Mouse (Mus musculus): ENCODE measurements at regions not wholly inside any gene's neighbourhood (a gene's known extent, or its start where the extent isn't known, plus 50 kb on each side); places are given as distances from the start of the nearest gene placed in this dataset.
A peak's percentile ranks its signal among the peaks of the same experiment; 100 is the strongest.

DNA sequence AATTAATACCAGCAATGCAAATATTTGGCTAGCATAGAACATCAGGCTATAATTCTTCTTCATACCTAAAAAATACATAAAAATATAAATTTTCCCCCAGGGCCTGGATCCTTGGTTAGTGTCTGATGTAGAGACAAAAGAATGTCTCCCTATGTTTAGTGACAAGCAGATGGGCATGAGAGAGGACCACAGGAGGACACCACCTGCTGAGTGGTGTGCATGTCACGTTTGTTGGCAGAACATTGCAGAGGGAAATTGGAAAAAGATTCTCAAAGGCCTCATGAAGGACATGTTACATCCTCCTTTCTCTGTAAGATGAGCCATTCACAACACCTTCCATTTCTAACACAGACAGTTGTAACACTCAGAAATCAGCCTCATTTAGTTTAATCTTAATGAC lies 206.3 kb downstream of the Hhipl2 start:
- DNase-seq = no peak

DNA sequence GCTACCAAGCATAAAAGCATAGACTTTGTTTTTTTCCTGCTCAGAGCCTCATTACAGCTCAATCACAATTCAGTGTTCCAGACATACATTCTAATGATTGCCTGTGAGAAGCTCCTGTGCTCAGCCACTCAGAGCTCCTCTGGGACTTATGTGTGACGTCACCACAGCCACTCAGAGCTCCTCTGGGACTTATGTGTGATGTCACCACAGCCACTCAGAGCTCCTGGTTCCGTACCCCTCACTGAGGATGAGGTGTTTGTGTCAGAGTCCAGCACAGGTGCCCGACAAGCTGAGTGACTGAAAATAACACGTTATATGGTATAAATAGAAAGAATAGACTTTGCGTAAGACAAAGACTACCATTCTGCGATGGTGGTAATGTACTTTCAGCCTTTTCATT lies 215.8 kb downstream of the Hhipl2 start:
- DNase-seq = peak; percentile 45 to 58

DNA sequence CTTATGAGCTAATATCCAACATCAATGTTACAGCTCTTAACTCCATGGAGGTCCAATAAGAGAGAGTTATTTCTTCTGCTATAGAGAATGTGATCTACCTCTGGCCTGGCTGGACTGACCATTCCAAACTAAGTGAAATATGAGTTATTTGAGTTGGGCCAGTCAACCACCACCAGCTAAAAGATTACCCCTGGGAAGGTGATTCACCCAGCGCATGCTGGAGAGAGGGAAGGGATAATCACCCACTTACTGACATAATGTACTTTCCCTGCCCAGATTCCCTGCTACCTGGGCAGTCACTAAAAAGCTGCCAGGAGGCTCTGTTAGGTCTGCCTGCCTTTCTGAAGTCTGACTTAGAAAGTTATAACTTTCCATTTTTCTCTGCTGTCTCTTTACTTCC lies 216.8 kb downstream of the Hhipl2 start:
- no peak for DNase-seq

DNA sequence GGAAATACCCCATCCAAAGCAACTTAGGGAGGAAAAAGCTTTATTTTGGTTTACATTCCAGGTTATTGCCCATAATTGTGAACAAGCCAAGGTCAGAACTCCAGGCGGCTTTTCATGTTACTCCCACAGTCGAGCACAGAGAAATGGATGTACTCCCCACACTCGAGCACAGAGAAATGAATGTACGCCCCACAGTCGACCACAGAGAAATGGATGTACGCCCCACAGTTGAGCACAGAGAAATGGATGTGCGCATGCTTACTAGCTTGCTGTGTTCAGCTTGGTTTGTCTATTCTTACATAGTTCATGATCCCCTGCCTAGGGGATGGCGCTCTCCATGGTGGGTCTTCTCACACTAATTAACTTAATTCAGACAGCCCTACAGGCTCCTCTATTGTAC lies 219.2 kb downstream of the Hhipl2 start:
- no peak for DNase-seq

DNA sequence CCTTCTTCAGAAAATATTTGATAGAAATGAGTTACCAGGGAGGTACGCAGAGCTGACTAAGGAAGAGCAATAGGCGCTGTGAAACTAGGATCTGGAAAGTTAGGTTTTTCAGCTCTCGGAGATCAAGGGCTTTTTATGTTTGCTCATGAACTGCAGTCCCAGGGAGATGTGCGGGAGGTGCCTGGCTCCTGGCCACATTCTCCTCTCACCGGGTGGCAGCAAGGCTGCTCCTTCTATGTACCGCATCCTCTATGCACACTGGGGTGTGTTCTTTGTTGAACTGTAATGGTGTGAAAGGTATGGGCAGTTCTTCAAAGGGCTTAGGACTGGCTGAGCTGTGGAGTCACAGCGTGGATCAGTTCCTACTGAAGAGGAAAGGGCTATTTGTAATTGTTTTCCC lies 221.3 kb downstream of the Hhipl2 start:
- no peak for DNase-seq

DNA sequence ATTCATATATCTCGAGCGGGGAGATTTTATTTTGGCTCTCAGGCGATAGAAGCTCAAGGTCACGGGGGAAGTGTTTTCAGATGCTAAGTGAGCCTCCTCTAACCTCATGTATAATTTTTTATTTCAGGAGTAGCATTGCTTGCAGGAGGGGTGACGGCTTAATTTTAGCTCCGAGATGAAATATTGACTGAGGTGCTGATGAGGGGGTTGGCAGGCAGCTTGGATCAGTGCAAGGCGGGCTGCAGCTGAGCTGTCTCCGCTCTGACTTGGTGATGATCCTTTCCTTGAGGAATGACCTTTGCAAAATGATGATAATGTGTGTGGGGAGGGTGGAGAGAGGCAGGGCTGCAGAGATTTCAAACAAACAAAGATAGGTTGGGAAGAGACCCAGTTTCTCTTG lies 222.6 kb downstream of the Hhipl2 start:
- no peak for DNase-seq

DNA sequence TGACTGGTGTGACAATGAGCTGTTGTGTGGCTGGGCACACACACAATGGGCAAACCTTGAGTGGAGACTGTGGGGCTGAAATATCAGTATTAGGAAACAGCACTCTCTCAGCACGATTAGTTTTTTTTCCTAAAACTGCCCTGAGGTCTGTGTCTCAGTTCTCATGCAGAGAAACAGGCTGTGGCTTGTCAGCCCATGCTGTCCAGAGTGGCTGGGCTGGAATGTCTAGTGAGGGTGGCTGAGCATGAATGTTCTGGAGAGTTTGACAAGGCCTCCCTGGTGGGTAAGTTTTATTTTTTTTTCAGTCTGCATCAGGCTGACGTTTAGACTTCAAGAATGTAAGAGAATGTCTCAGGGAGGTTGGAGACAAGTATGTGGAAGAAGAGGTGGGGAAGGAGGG lies 226.0 kb downstream of the Hhipl2 start:
- no peak for DNase-seq

DNA sequence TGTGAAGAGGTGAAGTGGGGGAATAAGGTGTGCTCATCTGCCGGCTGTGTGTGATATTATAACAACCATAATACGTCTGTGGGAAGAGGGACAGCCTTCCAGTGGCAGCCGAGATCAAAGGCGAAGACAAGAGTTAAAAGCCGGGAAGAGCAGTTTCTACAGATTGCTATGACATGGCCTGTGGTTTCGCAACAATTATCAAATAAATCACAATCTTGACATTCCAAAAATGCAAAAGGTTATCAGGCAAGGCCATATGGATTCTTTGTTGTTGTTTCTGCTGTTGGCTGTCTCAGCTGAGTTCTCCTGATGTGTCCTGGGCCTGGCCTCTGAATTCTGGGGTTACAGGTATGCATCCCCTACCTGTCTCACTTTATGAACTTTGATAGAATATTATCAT lies 235.9 kb downstream of the Hhipl2 start:
- no peak for DNase-seq

DNA sequence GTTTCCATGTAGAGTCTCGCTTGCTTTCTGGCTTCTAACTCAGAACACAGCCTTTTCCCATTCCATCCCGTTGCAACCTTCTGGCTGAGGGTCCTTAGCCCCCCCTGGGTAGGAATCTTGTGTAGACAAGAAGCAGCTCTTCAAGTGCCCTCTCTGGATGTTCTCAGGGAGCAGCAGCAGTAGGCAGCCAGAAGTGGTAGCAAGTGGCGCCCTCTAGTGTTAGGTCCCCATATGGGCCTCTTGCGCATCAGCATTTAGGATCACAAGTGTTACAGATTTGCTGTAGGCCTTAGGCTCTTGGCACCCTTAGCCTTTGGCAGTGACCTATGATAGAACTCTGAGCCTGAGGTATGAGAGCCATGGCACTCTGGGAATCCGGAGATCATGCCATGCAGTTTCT lies 239.0 kb downstream of the Hhipl2 start:
- DNase-seq = peak; percentile 77

DNA sequence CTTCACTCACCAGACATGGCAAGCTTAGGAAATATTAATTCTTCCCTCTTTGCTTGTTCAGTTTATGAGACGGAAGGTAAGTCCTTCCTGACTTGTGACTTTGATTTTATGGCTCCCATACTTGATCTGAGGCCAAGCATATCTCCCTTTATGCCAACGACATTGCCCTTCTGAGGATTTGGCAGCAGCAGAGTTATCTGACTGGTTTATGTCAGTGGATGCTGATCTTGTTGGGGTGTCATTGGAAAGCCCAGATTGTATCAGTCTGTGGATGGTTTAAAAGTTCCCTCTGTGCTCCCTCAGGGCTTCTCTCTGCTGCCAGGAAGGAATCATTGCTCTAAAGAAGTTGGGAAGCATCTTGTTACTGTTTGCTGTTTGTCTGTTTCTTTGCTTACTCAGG lies 242.5 kb downstream of the Hhipl2 start:
- no peak for DNase-seq

DNA sequence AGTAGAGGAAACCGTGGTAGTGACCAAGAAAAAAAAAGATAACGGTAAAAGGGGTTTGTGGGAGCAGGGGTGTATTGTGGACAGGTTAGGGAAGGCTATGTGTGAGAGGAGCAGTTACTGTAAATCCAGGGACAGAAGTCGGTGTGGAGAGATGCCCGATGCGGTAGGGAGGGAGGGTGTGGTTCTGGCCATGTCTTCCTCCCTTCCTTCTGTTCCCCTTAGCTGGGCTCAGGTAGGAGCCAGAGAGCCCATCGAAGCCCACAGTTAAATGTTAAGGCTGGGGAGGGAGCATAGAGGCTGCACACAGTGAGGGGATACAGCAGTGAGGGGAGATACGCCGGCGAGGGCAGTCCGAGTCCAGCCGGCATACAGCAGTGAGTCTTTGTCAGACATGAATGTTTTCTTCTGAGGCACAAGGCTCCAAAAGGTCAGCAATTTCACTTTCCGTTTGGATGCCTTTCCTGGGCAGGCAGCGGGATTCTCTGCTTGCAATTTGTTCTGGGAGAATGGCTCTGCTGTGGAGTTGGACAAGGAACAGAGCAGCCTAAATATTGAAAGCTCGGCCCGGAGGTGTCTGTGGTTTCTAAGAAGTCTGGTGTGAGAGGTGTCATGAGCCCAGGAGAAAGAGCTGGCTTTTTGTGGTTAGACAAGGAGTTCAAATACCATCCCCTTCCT lies 244.5 kb downstream of the Hhipl2 start:
- DNase-seq = no peak

DNA sequence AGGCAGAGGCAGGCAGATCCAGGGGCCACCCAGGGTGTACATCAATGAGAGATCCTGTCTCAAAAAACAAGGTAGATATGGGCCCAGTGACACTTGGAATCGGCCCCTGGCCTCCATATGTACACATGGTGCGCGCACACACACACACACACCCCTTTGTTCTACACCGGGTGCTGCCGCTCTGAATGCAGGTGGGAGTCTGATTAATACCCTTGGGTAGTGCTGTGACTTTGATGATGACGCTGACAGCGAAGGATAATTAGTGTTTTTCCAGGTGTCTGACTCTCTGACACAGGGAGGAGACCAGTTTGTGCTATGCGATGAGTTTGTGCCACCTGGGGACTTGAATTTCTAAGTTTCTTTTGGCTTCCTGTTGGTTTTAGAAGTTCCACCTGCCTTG lies 251.3 kb downstream of the Hhipl2 start:
- no peak for DNase-seq

DNA sequence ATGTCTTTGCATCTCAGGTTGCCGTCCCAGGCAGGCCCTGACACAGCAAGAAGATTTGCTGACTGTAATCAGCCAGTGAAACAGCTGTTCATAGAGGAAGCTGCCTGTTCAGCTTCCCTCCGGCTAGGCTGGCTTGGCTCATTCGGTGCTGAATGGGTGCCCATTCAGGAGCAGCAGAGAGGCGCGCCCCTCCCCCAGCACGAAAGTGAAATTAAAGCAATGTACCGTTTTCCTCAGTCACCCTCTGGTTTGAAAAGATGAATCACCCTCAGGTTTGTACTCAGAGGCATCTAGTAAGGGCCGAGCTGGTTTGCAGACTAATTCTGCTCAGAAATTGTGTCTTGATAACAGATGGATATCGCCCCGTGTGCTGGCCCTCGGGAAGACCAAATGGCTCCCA lies 251.7 kb downstream of the Hhipl2 start:
- DNase-seq = peak; percentile 37 to 56

DNA sequence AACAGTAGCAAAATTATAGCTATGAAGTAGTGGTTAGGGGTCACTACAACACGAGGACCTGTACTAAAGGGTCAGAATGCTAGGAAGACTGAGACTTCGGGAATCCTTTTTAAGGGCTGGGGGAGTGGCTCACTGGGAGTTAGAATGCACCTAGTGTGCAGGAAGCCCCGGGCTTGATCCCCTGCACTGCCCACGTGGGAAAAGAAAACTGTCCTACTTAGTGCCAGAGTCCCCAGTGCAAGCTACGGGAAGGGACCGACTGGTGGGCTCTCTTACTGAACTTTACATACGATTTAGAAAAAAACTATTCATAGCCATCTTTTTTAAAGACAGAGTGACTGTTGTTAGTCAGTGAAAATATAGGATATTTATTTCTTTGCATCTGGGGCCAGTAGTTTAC lies 252.5 kb downstream of the Hhipl2 start:
- DNase-seq = no peak

DNA sequence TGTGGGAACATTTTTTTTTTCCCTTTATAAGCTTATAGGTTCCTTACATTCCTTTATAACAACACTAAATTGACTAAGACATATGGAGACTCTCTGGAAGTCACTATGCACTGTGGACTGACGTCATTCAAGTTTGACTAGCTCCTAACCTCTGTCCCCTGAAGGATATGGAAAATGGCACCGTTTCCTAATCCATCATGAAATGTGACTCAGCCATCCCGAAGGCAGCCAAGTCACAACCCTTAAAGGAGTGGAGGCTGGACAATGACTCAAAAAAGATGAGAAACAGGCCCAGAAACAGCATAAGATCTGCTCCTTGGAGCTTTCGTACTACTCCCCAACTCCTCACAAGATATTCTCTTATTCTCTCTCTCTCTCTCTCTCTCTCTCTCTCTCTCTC lies 253.5 kb downstream of the Hhipl2 start:
- DNase-seq = no peak

DNA sequence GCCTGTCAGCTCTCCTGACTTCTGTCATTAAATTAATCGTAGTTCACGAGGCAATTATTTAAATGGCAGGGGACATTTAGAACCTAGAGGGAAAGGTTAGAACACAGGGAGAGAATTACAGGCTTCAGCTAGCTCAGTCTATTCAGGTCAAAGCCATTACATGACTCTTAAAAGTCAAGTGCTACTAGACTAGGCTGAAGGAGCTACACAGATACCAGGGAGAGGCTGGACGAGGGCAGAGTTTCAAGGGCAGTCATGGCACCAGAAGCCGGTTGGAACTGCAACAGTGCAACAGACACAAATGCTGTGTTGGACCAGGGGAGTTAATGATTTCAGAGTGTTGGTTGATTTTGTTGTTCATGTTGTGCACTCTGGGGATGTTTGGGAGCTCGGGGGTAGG lies 254.5 kb downstream of the Hhipl2 start:
- no peak for DNase-seq

DNA sequence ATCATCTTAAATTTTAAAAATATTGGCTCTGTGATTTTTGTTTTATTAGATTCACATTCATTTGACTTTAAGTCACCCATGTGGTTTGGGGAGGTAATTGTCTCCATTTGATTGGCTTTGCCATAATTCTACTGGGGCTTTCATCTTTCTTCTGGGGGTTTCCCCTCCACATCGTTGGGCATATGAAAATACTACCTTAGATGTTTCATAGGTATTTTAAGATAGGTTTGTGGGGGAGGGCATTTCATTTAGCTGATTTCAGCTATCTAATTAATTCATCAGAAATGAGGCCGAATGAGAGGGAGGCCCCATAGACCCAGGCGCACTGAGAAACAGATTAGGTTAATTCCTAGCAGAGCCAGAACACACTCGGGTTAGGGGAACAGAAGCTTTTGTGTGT lies 259.6 kb downstream of the Hhipl2 start:
- DNase-seq = no peak

DNA sequence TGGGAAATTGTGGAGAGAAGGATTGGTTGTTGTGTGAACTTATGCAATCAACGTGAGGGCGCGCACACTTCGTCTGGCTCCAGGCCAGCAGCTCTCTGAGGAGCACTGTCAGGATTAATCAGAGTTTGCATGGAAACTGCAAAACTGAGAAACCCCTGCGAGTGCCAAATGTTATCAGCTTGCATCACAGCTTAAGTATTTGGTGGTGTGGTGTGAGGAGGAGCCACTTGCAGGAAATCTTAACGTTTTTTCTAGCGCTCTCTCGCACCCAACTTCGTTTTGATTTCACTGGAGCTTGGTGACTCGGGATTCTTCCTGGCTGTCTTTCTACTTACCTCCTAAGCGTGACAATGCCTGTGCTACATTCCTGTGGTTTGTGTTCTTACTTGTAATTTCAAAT lies 261.9 kb downstream of the Hhipl2 start:
- DNase-seq = no peak

DNA sequence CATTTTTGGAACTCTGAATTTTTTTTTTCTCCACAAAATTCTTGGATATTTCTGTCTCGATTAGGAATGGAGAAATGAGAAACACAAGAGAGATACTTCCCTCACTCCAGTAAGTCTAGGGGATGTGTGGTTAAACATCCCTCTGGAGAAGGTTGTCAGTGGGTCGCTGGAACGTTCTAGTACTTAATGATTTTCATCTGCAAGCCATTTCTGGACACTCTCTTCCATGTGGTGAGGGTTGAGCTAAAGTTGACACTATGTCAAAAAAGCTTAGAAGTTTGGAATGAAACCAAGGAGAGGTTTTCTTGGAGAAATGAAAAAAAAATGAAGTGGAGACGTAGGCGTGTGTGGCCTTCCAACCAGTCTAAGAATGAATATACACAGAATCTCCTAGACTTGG lies 268.0 kb downstream of the Hhipl2 start:
- DNase-seq = no peak

DNA sequence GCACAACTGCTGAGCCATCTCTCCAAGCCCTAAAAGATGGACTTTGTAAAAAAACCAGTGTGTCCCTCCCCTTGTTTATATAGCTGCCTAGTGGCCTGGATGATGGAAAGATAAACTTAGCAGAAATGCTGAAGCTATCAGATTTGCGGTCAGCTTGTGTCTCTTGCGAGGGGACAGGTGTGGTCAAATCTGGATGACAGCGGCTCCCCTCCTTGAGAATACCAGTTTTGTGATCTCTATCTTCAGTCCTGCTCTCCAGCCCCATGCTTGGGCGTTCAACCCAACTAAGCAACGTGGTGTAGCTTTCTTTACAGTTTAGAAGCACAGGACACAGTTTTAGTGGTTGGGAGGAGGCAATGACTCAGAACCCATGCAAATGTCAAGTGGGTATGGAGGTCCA lies 274.7 kb downstream of the Hhipl2 start:
- no peak for DNase-seq

DNA sequence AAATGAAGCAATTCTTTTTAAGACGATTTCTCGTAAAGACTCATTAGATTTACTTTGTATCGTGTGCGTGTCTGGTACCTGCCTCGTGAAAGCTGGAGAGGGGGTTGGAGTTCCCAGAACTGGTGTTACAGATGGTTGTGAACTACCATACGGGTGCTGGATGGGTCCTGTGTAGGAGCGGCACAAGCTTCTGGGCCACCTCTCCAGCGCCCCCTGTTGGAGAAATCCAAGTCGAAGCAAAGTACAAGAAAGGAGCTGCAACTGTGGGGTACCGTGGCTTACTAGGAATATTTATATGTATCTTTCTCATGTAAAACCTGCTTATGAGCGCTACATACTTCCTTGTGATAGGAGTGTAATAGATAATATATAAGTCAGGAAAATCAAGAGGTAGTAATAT lies 281.3 kb downstream of the Hhipl2 start:
- DNase-seq = peak; percentile 68

DNA sequence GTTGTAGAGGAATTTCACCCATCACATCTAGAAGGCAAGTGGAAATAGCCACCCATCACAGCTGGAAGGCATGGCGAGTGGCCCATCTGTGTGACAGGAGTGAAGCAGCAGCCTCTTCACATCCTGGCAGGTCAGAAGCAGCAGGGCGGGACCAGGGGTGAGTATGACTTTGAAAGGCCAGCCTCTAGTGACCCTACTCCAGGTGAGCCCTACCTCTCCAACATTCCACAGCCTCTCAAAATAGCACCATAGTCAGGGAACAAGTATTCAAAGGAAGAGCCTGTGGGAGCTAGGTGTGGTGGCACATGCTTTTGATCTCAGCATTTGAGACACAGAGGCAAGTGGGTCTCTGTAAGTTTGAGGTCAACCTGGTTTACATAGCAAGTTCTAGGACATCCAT lies 284.9 kb downstream of the Hhipl2 start:
- no peak for DNase-seq

DNA sequence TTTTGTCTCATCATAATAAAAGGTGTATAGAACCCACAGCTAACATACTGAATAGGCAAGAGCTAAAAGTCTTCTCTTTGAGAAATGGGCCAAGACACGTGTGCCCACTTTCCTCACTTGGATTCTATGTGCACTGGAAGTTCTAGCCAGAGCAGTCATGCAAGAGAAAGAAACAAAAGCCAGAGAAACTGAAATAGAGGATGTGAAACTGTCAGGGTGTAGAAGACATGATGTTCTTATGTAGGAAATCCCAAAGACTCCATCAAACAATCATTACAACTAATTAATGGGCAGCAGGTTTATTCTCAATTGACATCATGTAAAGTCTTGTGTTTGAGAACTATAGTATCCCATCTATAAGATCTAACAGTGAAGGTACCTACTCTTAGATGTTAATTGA lies 294.9 kb downstream of the Hhipl2 start:
- DNase-seq = peak in 1 of 2 experiments; percentile 15

DNA sequence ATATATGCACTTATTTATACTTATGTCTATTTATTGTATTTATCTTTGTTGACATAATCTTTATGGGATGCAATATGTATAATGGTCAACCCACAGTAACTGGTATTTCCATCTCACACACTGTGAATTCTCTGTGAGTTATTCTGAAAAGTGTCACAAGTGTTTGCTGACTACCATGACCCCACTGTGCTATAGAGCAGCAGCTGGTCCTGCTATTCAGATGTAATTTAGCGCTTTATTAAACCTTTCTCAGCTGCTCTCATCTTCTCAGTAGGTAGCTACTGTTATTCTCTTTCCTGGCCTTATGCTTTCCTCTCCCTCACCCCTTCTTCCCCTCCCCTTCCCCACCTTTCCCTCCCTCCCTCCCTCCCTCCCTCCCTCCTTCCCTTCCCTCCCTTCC lies 296.0 kb upstream of the Dusp10 start:
- no peak for DNase-seq

DNA sequence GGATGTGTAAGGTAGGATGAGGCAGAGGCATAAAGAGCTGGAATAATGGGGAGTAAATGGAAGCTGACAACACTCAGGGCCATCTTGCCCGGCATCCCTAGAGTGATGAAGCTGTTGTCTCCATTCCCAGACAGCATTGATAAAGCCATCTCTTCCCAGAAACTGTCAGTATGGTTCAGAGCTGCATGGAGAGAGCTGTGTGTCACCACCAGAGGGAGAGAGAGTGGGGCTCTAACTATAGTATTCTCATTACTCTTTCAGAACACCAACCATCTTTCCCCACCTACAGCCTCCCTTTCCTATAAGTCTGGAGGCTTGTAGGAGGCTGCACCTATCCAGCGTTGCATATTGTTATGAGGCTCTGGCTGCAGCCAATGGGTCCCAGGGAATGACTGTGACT lies 264.0 kb upstream of the Dusp10 start:
- peak in 1 of 2 experiments; percentile 2 for DNase-seq

DNA sequence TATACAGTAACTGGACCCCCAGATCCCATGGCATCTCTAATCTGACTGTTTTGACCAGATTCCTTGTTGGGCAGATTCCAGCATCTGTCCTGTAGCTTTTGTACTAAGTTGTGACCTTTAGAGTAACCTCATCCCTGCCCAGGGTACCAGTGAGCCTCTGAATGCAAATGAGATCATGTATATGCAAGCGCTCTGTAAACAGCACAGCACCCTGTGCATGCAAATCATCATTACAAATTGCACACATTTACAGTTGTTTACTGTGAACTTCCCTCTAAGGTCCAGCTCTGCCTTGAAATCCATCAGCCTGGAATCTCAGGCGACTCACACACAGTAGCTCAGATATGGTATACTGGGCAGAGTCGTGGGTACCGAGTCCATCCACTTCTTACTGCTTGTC lies 258.6 kb upstream of the Dusp10 start:
- no peak for DNase-seq
